Mouse (Mus musculus) embryonic fibroblast, embryonic 13.5 days (primary cell): ENCODE measurements around the gene Ppp2r5e.

ENCODE experiments used
- CTCF ChIP-seq: IDR thresholded peaks from 2 replicates; pipeline ENCODE4 v1.5.1; 2011; ENCODE audit warnings: mild to moderate bottlenecking, control low read depth, low read length, moderate library complexity, borderline replicate concordance; ENCODE audit not compliant: insufficient read depth
- POLR2A ChIP-seq: IDR thresholded peaks from 2 replicates; pipeline ENCODE4 v1.6.1; 2011; ENCODE audit warnings: low read depth, mild to moderate bottlenecking, control low read depth, low read length, moderate library complexity

GRCm38 (mm10) chr12:75473021-75473420 lies 123.0 kb downstream of the Ppp2r5e start:
- TF ChIP-seq CTCF (no peak), POLR2A (no peak)
